Mouse (Mus musculus) cerebellum, adult 2 months (tissue): Measurements from ENCODE around the gene Lmod2. TPM values are rescaled to one million over a fixed set of nuclear protein-coding genes. Genes with fewer than 3 reads are reported as not detected.
A peak's percentile ranks its signal among the peaks of the same experiment; 100 is the strongest.

Source experiments
- DNase-seq, 2 experiments: peaks; one replicate each; pipeline ENCODE4 v3.0.0; 2021
- H3K27ac ChIP-seq: fragments of 200-500 bp; 2 replicates; pipeline ENCODE4 v1.5.1; 2012; ENCODE audit warnings: low read length, control low read depth, inconsistent platforms; ENCODE audit not compliant: insufficient read depth
- H3K27me3 ChIP-seq: fragments of 200-500 bp; 2 replicates; pipeline ENCODE4 v1.6.1; 2012; ENCODE audit warnings: inconsistent platforms, mild to moderate bottlenecking, low read length, moderate library complexity; ENCODE audit not compliant: control insufficient read depth, insufficient read depth
- H3K4me1 ChIP-seq: fragments of 200-500 bp; 2 replicates; pipeline ENCODE4 v1.6.1; 2011; ENCODE audit warnings: low read length; ENCODE audit not compliant: control insufficient read depth, insufficient read depth
- H3K4me3 ChIP-seq: fragments of 200-500 bp; replicated peaks from 2 replicates; pipeline ENCODE3; 2011; ENCODE audit warnings: mild to moderate bottlenecking, low read depth, low read length, control low read depth; ENCODE audit not compliant: insufficient read depth
- CTCF ChIP-seq: fragments of 200-500 bp; IDR thresholded peaks from 2 replicates; pipeline ENCODE4 v1.5.1; 2011; ENCODE audit warnings: low read depth, mild to moderate bottlenecking, control low read depth, low read length, moderate library complexity, borderline replicate concordance; ENCODE audit not compliant: insufficient read depth
- POLR2A ChIP-seq: fragments of 200-500 bp; IDR thresholded peaks from 2 replicates; pipeline ENCODE4 v1.6.1; 2011; ENCODE audit warnings: low read length, control low read depth, borderline replicate concordance; ENCODE audit not compliant: insufficient read depth
- WGBS: fragments of 180-500 bp; shearing (Covaris S2); methylation state at CpG from one replicate; pipeline ENCODE4 v1.1.7; 2018; 5-methylcytosine and 5-hydroxymethylcytosine counted together
- polyA plus RNA-seq: library from polyadenylated mRNA; depleted of rRNA; stranded (reverse); fragments of >200 nt; gene quantifications from 2 replicates; pipeline ENCODE4 v1.2.3, GENCODE M21; 2012

The Lmod2 gene
- polyA plus RNA-seq, 1 experiment = 0.05 TPM

GRCm38 (mm10) chr6:24613346-24613745 lies 15.8 kb downstream of the Lmod2 start:
- WGBS = 72% methylated on average over 6 of the region's 6 CpGs
- H3K27me3 ChIP-seq = no peaks in the 10 kb centered on the region
- H3K27ac ChIP-seq = no peak overlapping the region
- peaks cover 15% of the 10 kb centered on the region for H3K4me1 ChIP-seq
- no peak for TF ChIP-seq POLR2A
- TF ChIP-seq CTCF = no peak
- no peak for DNase-seq
- no peak overlapping the region for H3K4me3 ChIP-seq

GRCm38 (mm10) chr6:24613918-24614317 lies 16.4 kb downstream of the Lmod2 start:
- Histone ChIP-seq H3K27me3 (no peaks in the 10 kb centered on the region), H3K27ac (no peak overlapping the region), H3K4me1 (peaks cover 15% of the 10 kb centered on the region), H3K4me3 (no peak overlapping the region)
- no peak for TF ChIP-seq POLR2A
- TF ChIP-seq CTCF = no peak
- peak in 1 of 2 experiments; percentile 59 for DNase-seq
- WGBS = 6% methylated on average over 4 of the region's 4 CpGs

GRCm38 (mm10) chr6:24616746-24617145 lies 19.2 kb downstream of the Lmod2 start:
- WGBS = 11% methylated on average over 4 of the region's 4 CpGs

GRCm38 (mm10) chr6:24619285-24620045 lies 21.9 kb downstream of the Lmod2 start:
- 70% methylated on average over 6 of the region's 6 CpGs for WGBS
- Histone ChIP-seq H3K27me3 (no peaks in the 10 kb centered on the region), H3K4me3 (no peak overlapping the region)

More at GRCm38 (mm10) chr6:24616746-24617145, 19.2 kb downstream of the Lmod2 start:
- Histone ChIP-seq H3K27me3 (no peaks in the 10 kb centered on the region), H3K27ac (peak overlapping the region; percentile 63; the same call in 1 of the 2 replicates), H3K4me1 (peaks cover 15% of the 10 kb centered on the region), H3K4me3 (no peak overlapping the region)
- no peak; the same call in 1 of the 2 replicates for TF ChIP-seq CTCF
- no peak for TF ChIP-seq POLR2A
- peak; percentile 69 to 83 for DNase-seq

GRCm38 (mm10) chr6:24620936-24621335 lies 23.4 kb downstream of the Lmod2 start:
- TF ChIP-seq CTCF (no peak), POLR2A (no peak)
- 61% methylated on average over 2 of the region's 2 CpGs for WGBS

More at GRCm38 (mm10) chr6:24619285-24620045, 21.9 kb downstream of the Lmod2 start:
- TF ChIP-seq CTCF (no peak), POLR2A (no peak)
- DNase-seq = no peak
- Histone ChIP-seq H3K27ac (no peak overlapping the region), H3K4me1 (peaks cover 10% of the 10 kb centered on the region)

GRCm38 (mm10) chr6:24622098-24622497 lies 24.5 kb downstream of the Lmod2 start:
- H3K27me3 ChIP-seq = no peaks in the 10 kb centered on the region
- peaks cover 3% of the 10 kb centered on the region; the same call in 1 of the 2 replicates for H3K4me1 ChIP-seq
- no peak for DNase-seq
- no peak overlapping the region for H3K4me3 ChIP-seq
- TF ChIP-seq CTCF = no peak
- no peak for TF ChIP-seq POLR2A
- no peak overlapping the region for H3K27ac ChIP-seq
- 88% methylated on average over 2 of the region's 2 CpGs for WGBS

More at GRCm38 (mm10) chr6:24620936-24621335, 23.4 kb downstream of the Lmod2 start:
- Histone ChIP-seq H3K27ac (no peak overlapping the region), H3K27me3 (no peaks in the 10 kb centered on the region), H3K4me3 (no peak overlapping the region), H3K4me1 (peaks cover 6% of the 10 kb centered on the region; the same call in 1 of the 2 replicates)
- no peak for DNase-seq

- 51% methylated on average over 5 of the region's 5 CpGs for WGBS
- TF ChIP-seq POLR2A (no peak), CTCF (peak; percentile 54; the same call in 1 of the 2 replicates)
- DNase-seq = peak; percentile 45 to 58
- H3K27me3 ChIP-seq = no peaks in the 10 kb centered on the region
- H3K4me3 ChIP-seq = no peak overlapping the region
- H3K4me1 ChIP-seq = peaks cover 2% of the 10 kb centered on the region; the same call in 1 of the 2 replicates
- H3K27ac ChIP-seq = no peak overlapping the region
Observed at GRCm38 (mm10) chr6:24627586-24628030, 30.0 kb downstream of the Lmod2 start.

GRCm38 (mm10) chr6:24628499-24628898 lies 30.9 kb downstream of the Lmod2 start:
- no peak overlapping the region for H3K27ac ChIP-seq
- 79% methylated on average over 1 of the region's 1 CpGs for WGBS
- no peak for DNase-seq
- H3K4me3 ChIP-seq = no peak overlapping the region
- peaks cover 6% of the 10 kb centered on the region; the same call in 1 of the 2 replicates for H3K4me1 ChIP-seq
- TF ChIP-seq CTCF (no peak), POLR2A (no peak)
- H3K27me3 ChIP-seq = no peaks in the 10 kb centered on the region
